In genomic region chr5:138755453-138756301, GRCm38 (mm10) we compare ENCODE assay signal across 7 mouse cellular contexts. TPM values are rescaled to one million over a fixed set of nuclear protein-coding genes. Genes with fewer than 3 reads are reported as not detected.
DNase-seq lines count a peak whose midpoint lies in the region; ATAC-seq and TF ChIP-seq lines count a peak whose summit lies in the region.

No protein-coding gene starts in this region.

- H3K4me2 ChIP-seq in forebrain, embryonic 15.5 days (replicated peaks): peak overlapping the region; percentile 84
- peak overlapping the region; percentile 90 for H3K4me2 ChIP-seq in midbrain, embryonic 12.5 days (replicated peaks)

- under 1% methylated on average over 61 of the region's 61 CpGs for WGBS in forebrain, embryonic 15.5 days
- WGBS in hindbrain, embryonic 10.5 days: under 1% methylated on average over 61 of the region's 61 CpGs
- under 1% methylated on average over 61 of the region's 61 CpGs for WGBS in midbrain, embryonic 12.5 days

- H3K9me3 ChIP-seq in G1E (replicated peaks): peaks cover 20% of the 10 kb centered on the region
- no peaks in the 10 kb centered on the region for H3K9me3 ChIP-seq in forebrain, embryonic 15.5 days
- H3K9me3 ChIP-seq in hindbrain, embryonic 10.5 days: no peaks in the 10 kb centered on the region
- no peaks in the 10 kb centered on the region for H3K9me3 ChIP-seq in midbrain, embryonic 12.5 days

- DNase-seq in G1E (ENCODE audit: low spot score): no peak
- DNase-seq in adrenal gland, postnatal 14 days: peak; percentile 69
- DNase-seq in hindbrain, embryonic 10.5 days (ENCODE audit: low spot score): peak; percentile 59
- DNase-seq in left cerebral cortex, postnatal 25 days (ENCODE audit: low spot score in 2 of 2): peak; percentile 38 to 40
- DNase-seq in testis, postnatal 10 days (ENCODE audit: low spot score): peak; percentile 70

- H3K27ac ChIP-seq in forebrain, embryonic 15.5 days (replicated peaks): peak overlapping the region; percentile 99
- peak overlapping the region; percentile 92 for H3K27ac ChIP-seq in hindbrain, embryonic 10.5 days
- peak overlapping the region; percentile 91 for H3K27ac ChIP-seq in midbrain, embryonic 12.5 days (replicated peaks)

- H3K4me1 ChIP-seq in G1E (ENCODE audit: insufficient read depth, low read depth, low read length): no peaks in the 10 kb centered on the region
- peaks cover 65% of the 10 kb centered on the region for H3K4me1 ChIP-seq in forebrain, embryonic 15.5 days
- H3K4me1 ChIP-seq in hindbrain, embryonic 10.5 days (replicated peaks): peaks cover 62% of the 10 kb centered on the region
- peaks cover 61% of the 10 kb centered on the region for H3K4me1 ChIP-seq in midbrain, embryonic 12.5 days

- ATAC-seq in G1E (ENCODE audit: extremely low read depth, insufficient number of reproducible peaks, low FRiP score, poor library complexity, severe bottlenecking): no peak
- peak; percentile 16 for ATAC-seq in forebrain, embryonic 15.5 days (replicated peaks)
- ATAC-seq in midbrain, embryonic 12.5 days (ENCODE audit: low FRiP score, low read depth): peak; percentile 48

- no peaks in the 10 kb centered on the region for H3K27me3 ChIP-seq in G1E (ENCODE audit: insufficient read depth, low read length)
- no peaks in the 10 kb centered on the region for H3K27me3 ChIP-seq in forebrain, embryonic 15.5 days
- peaks cover 69% of the 10 kb centered on the region for H3K27me3 ChIP-seq in hindbrain, embryonic 10.5 days (ENCODE audit: insufficient read depth, poor library complexity, severe bottlenecking)
- peaks cover 50% of the 10 kb centered on the region for H3K27me3 ChIP-seq in midbrain, embryonic 12.5 days

- H3K36me3 ChIP-seq in G1E (replicated peaks): no peaks in the 10 kb centered on the region
- H3K36me3 ChIP-seq in forebrain, embryonic 15.5 days: peaks cover 27% of the 10 kb centered on the region
- H3K36me3 ChIP-seq in hindbrain, embryonic 10.5 days: peaks cover 22% of the 10 kb centered on the region
- peaks cover 17% of the 10 kb centered on the region for H3K36me3 ChIP-seq in midbrain, embryonic 12.5 days

- intact Hi-C loops in left cerebral cortex, postnatal 25 days (cut with DNase I): no loop called here

- TF ChIP-seq CTCF in G1E (IDR thresholded peaks at IDR 0.05; ENCODE audit: low read depth, low read length): no peak

- H3K9ac ChIP-seq in forebrain, embryonic 15.5 days (replicated peaks): peak overlapping the region; percentile 97
- peak overlapping the region; percentile 79 for H3K9ac ChIP-seq in midbrain, embryonic 12.5 days (replicated peaks)

- peak overlapping the region; percentile 15; the same call in 1 of the 2 replicates for H3K4me3 ChIP-seq in G1E (ENCODE audit: low read depth, low read length)
- peak overlapping the region; percentile 81 for H3K4me3 ChIP-seq in forebrain, embryonic 15.5 days
- peak overlapping the region; percentile 79 for H3K4me3 ChIP-seq in hindbrain, embryonic 10.5 days
- H3K4me3 ChIP-seq in midbrain, embryonic 12.5 days: peak overlapping the region; percentile 69

RNA-seq across cellular contexts. Expression of gene Fam20c, which starts 1.4 kb away (rescaled TPM):
- not detected in 2 replicates for total RNA-seq in G1E (2014; fragmentation: Nextera tagmentation)
- 0.11 TPM in 1 of 2 replicates, not detected in the other for total RNA-seq in G1E (2017)
- polyA plus RNA-seq in G1E (2012): not detected in 2 replicates
- 13.9 and 15.1 TPM in 2 replicates for total RNA-seq in adrenal gland, postnatal 14 days (2021)
- 43.7 and 47.3 TPM in 2 replicates for polyA plus RNA-seq in forebrain, embryonic 15.5 days (2015; fragmentation: Nextera tagmentation; extraction: Ambion mirVana)
- polyA plus RNA-seq in hindbrain, embryonic 10.5 days (2016; fragmentation: Nextera tagmentation; extraction: Ambion mirVana): 10.9 and 24.0 TPM in 2 replicates
- total RNA-seq in left cerebral cortex, postnatal 25 days (2021): 10 to 100 TPM; 39.0 to 40.2 TPM
- polyA plus RNA-seq in midbrain, embryonic 12.5 days (2016; fragmentation: Nextera tagmentation; extraction: Ambion mirVana): 26.6 and 31.9 TPM in 2 replicates

Comparison
In these comparisons a context has a peak if more than half of its experiments do, and no peak if none do; other contexts are left out.
1. H3K4me3 ChIP-seq: peak in every context shown above with its lines; median percentile 81 in forebrain, embryonic 15.5 days; 79 in hindbrain, embryonic 10.5 days; 69 in midbrain, embryonic 12.5 days; 15 in G1E.
2. RNA of gene Fam20c, which starts 1.4 kb away (polyA plus RNA-seq): 43.7 to 47.3 TPM in forebrain, embryonic 15.5 days, 26.6 to 31.9 TPM in midbrain, embryonic 12.5 days and 10.9 to 24.0 TPM in hindbrain, embryonic 10.5 days; not detected in G1E; every median in the first group is over 10 times any median in the second.
3. Peak in every context shown above with its lines, with median percentiles within 50 percentile points of each other: H3K27ac ChIP-seq.